Mouse (Mus musculus): ENCODE measurements around the gene Astn2. TPM values are rescaled to one million over a fixed set of nuclear protein-coding genes. Genes with fewer than 3 reads are reported as not detected.

Astn2 gene
- total and polyA plus RNA-seq, 3 experiments = not detected

DNA sequence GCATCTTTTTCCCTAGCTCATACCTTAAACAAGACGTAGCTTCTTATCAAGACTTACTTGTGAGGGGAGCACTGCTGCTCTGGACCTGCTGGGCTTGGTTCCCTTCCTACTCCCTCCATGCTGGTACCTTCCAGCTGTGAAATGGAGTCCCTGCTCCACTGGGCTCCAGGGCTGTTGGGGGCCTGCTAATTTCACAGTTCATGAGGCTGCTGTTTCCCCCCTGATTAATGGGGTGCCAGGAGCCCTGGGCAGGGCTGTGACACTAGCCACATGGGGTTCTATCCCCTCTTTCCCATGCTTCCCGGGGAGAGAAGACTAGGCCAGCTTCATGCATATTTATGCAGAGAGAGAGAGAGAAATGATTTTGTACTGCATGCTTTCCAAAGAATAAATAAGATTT lies 234.9 kb downstream of the Astn2 start:
- Histone ChIP-seq H3K36me3 (ENCODE audit: control insufficient read depth in 1 of 2, insufficient read depth in 2 of 2, low read length in 2 of 2) (no peaks in the 10 kb centered on the region), H3K4me1 (ENCODE audit: control insufficient read depth in 1 of 2, insufficient read depth in 2 of 2, low read length in 2 of 2) (no peaks in the 10 kb centered on the region), H3K79me2 (ENCODE audit: control insufficient read depth, insufficient read depth, low read length, poor library complexity) (no peaks in the 10 kb centered on the region), H3K9me3 (replicated peaks; ENCODE audit: insufficient read depth, low read length) (no peaks in the 10 kb centered on the region), H3K27ac (ENCODE audit: control insufficient read depth, low read depth, low read length) (no peak overlapping the region), H3K9ac (ENCODE audit: control insufficient read depth, low read depth, low read length, poor library complexity, severe bottlenecking) (no peak overlapping the region), H3K27me3 (ENCODE audit: control insufficient read depth in 1 of 2, insufficient read depth in 2 of 2, low read length in 2 of 2) (no peaks in the 10 kb centered on the region), H3K4me3 (ENCODE audit: control insufficient read depth in 1 of 2, insufficient read depth in 1 of 2, low read depth in 2 of 2, low read length in 2 of 2) (no peak overlapping the region)
- TF ChIP-seq ZNF384 (IDR thresholded peaks at IDR 0.05; ENCODE audit: low read depth, low read length) = no peak
- no peak for TF ChIP-seq TCF12 (IDR thresholded peaks at IDR 0.05; ENCODE audit: low read depth, low read length)
- TF ChIP-seq EP300 (IDR thresholded peaks at IDR 0.05; ENCODE audit: low read depth in 1 of 2, low read length in 2 of 2) = no peak
- no peak for TF ChIP-seq TAL1 (IDR thresholded peaks at IDR 0.05; ENCODE audit: low read length)
- no peak for TF ChIP-seq RAD21 (IDR thresholded peaks at IDR 0.05; ENCODE audit: low read depth, low read length)
- no peak for TF ChIP-seq MYC (IDR thresholded peaks at IDR 0.05; ENCODE audit: low read depth, low read length)
- no peak for TF ChIP-seq POLR2A (IDR thresholded peaks at IDR 0.05; ENCODE audit: control insufficient read depth in 1 of 2, insufficient read depth in 1 of 2, low read depth in 1 of 2, low read length in 2 of 2, poor library complexity in 1 of 2)
- no peak for TF ChIP-seq E2F4 (IDR thresholded peaks at IDR 0.05; ENCODE audit: borderline replicate concordance, low read depth, low read length)
- TF ChIP-seq CTCF (IDR thresholded peaks at IDR 0.05 in 2 of 3, conservative IDR thresholded peaks at IDR 0.05 in 1 of 3; ENCODE audit: control insufficient read depth in 1 of 3, insufficient read depth in 1 of 3, low read depth in 2 of 3, low read length in 3 of 3, poor library complexity in 1 of 3, severe bottlenecking in 1 of 3) = no peak
- TF ChIP-seq SIN3A (IDR thresholded peaks at IDR 0.05; ENCODE audit: low read length) = no peak
- no peak for TF ChIP-seq ZC3H11A (IDR thresholded peaks at IDR 0.05; ENCODE audit: low read depth, low read length)
- no peak for TF ChIP-seq USF1 (IDR thresholded peaks at IDR 0.05; ENCODE audit: low read depth, low read length)
- no peak for TF ChIP-seq KAT2A (conservative IDR thresholded peaks at IDR 0.05; ENCODE audit: low read depth, low read length)
- TF ChIP-seq BHLHE40 (IDR thresholded peaks at IDR 0.05; ENCODE audit: borderline replicate concordance, low read depth, low read length) = no peak
- no peak for TF ChIP-seq ETS1 (IDR thresholded peaks at IDR 0.05; ENCODE audit: low read depth, low read length)
- no peak for TF ChIP-seq NRF1 (IDR thresholded peaks at IDR 0.05; ENCODE audit: insufficient read depth, low read depth, low read length, poor library complexity, severe bottlenecking)
- TF ChIP-seq GATA1 (IDR thresholded peaks at IDR 0.05; ENCODE audit: low read depth, low read length) = no peak
- TF ChIP-seq HCFC1 (IDR thresholded peaks at IDR 0.05; ENCODE audit: low read depth, low read length) = no peak
- no peak for DNase-seq (ENCODE audit: low read depth, low spot score)

- TF ChIP-seq SMC3 (IDR thresholded peaks at IDR 0.05; ENCODE audit: low read depth, low read length) (no peak), CTCF (IDR thresholded peaks at IDR 0.05 in 2 of 3, conservative IDR thresholded peaks at IDR 0.05 in 1 of 3; ENCODE audit: control insufficient read depth in 1 of 3, insufficient read depth in 1 of 3, low read depth in 2 of 3, low read length in 3 of 3, poor library complexity in 1 of 3, severe bottlenecking in 1 of 3) (no peak), MYB (IDR thresholded peaks at IDR 0.05; ENCODE audit: low read depth, low read length) (no peak), USF2 (IDR thresholded peaks at IDR 0.05; ENCODE audit: borderline replicate concordance in 1 of 2, insufficient read depth in 1 of 2, low read depth in 1 of 2, low read length in 2 of 2) (no peak), MYC (IDR thresholded peaks at IDR 0.05; ENCODE audit: low read depth, low read length) (no peak), TBP (IDR thresholded peaks at IDR 0.05; ENCODE audit: low read depth, low read length) (no peak)
- Histone ChIP-seq H3K36me3 (ENCODE audit: control insufficient read depth in 1 of 2, insufficient read depth in 2 of 2, low read length in 2 of 2) (no peaks in the 10 kb centered on the region), H3K27me3 (ENCODE audit: control insufficient read depth in 1 of 2, insufficient read depth in 2 of 2, low read length in 2 of 2) (no peaks in the 10 kb centered on the region), H3K9me3 (replicated peaks; ENCODE audit: insufficient read depth, low read length) (no peaks in the 10 kb centered on the region), H3K27ac (ENCODE audit: control insufficient read depth, low read depth, low read length) (no peak overlapping the region), H3K4me3 (ENCODE audit: control insufficient read depth in 1 of 2, insufficient read depth in 1 of 2, low read depth in 2 of 2, low read length in 2 of 2) (no peak overlapping the region), H3K9ac (ENCODE audit: control insufficient read depth, low read depth, low read length, poor library complexity, severe bottlenecking) (no peak overlapping the region), H3K4me1 (ENCODE audit: control insufficient read depth in 1 of 2, insufficient read depth in 2 of 2, low read length in 2 of 2) (no peaks in the 10 kb centered on the region), H3K79me2 (ENCODE audit: control insufficient read depth, insufficient read depth, low read length, poor library complexity) (no peaks in the 10 kb centered on the region)
- DNase-seq (ENCODE audit: low read depth, low spot score) = no peak
Measured at GRCm38 (mm10) chr4:66158714-66159113, 245.7 kb downstream of the Astn2 start.

Measured in MEL (cell line).